Mouse (Mus musculus) olfactory bulb, adult 2 months (tissue): ENCODE data around the gene Pdgfra. TPM values are rescaled to one million over a fixed set of nuclear protein-coding genes. Genes with fewer than 3 reads are reported as not detected.

ENCODE experiments used
- H3K27ac ChIP-seq: fragments of 200-500 bp; 2 replicates; pipeline ENCODE4 v1.5.1; 2012; ENCODE audit warnings: low read depth, low read length; ENCODE audit not compliant: insufficient read depth
- H3K4me1 ChIP-seq: fragments of 200-500 bp; 2 replicates; pipeline ENCODE4 v1.6.1; 2012; ENCODE audit warnings: low read length; ENCODE audit not compliant: control insufficient read depth, insufficient read depth
- H3K4me3 ChIP-seq: fragments of 200-500 bp; 2 replicates; pipeline ENCODE4 v1.5.1; 2012; ENCODE audit warnings: mild to moderate bottlenecking, low read depth, low read length, moderate library complexity; ENCODE audit not compliant: insufficient read depth
- CTCF ChIP-seq: fragments of 200-500 bp; IDR thresholded peaks from 2 replicates; pipeline ENCODE4 v1.5.1; 2012; ENCODE audit warnings: low read depth, mild to moderate bottlenecking, low read length, moderate library complexity; ENCODE audit not compliant: insufficient read depth
- POLR2A ChIP-seq: fragments of 200-500 bp; IDR thresholded peaks from 2 replicates; pipeline ENCODE4 v1.6.1; 2012; ENCODE audit warnings: mild to moderate bottlenecking, low read depth, low read length, moderate library complexity; ENCODE audit not compliant: insufficient read depth
- WGBS: fragments of 180-500 bp; shearing (Covaris S2); methylation state at CpG from one replicate; pipeline ENCODE4 v1.1.7; 2018; 5-methylcytosine and 5-hydroxymethylcytosine counted together
- polyA plus RNA-seq: library from polyadenylated mRNA; stranded (reverse); fragments of >200 nt; gene quantifications from 2 replicates; pipeline ENCODE4 v1.2.4, GENCODE M21; 2012; ENCODE audit warnings: low replicate concordance; ENCODE audit not compliant: missing spikeins, insufficient read depth, insufficient read length

Gene Pdgfra
- polyA plus RNA-seq, 1 experiment = not detected

DNA sequence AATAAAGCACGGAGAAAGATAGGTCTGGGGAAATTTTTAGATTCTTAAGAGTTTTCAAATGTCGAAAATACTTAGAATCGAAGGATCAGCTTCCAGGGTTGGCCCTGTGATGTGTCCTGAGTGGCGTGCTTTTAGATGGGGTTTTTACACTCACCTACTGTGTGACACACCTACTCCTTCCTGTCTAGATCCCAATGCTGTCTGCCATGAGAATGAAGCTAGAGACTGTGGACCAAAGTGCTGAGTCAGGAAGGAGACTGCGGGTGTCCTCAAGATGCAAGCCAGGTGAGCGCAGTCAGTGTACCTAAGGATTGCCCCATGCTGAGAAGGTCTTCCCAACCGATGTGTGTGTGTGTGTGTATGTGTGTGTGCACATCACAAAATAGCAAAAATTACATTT lies 62.8 kb downstream of the Pdgfra start:
- H3K4me3 ChIP-seq = no peak overlapping the region
- H3K27ac ChIP-seq = no peak overlapping the region
- 85% methylated on average over 7 of the region's 7 CpGs for WGBS
- H3K4me1 ChIP-seq = no peaks in the 10 kb centered on the region
- no peak for TF ChIP-seq CTCF
- no peak for TF ChIP-seq POLR2A

DNA sequence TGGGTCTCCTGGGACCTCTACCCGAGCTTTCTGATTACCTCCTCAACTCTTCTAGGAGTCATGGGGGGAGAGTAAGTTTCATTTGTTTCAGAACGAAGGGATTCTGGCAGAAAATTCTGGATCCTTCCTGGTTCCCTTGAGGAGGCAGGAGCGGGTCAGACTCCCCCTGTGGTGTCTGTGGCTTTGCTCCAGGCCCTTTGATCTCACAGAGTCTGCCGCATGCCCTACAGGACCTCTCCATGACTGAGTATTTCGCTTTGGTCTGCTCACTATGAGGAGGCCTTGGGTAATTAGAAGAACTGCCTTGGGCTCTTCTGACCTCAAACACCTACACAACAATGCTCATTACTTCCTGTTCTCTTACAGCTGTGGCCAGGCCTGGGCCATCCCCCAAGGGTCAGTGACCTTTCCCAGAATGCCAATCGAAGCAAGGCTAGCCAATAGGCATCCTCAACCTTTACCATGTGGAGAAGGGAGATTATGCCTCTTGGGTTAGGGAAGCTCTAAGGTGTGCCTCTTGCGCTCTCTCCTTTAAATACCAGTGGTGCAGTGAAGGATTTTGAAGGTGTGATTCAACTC lies 63.7 kb downstream of the Pdgfra start:
- WGBS = 81% methylated on average over 7 of the region's 7 CpGs
- H3K4me1 ChIP-seq = no peaks in the 10 kb centered on the region
- H3K27ac ChIP-seq = no peak overlapping the region
- H3K4me3 ChIP-seq = no peak overlapping the region
- no peak for TF ChIP-seq CTCF
- no peak for TF ChIP-seq POLR2A

DNA sequence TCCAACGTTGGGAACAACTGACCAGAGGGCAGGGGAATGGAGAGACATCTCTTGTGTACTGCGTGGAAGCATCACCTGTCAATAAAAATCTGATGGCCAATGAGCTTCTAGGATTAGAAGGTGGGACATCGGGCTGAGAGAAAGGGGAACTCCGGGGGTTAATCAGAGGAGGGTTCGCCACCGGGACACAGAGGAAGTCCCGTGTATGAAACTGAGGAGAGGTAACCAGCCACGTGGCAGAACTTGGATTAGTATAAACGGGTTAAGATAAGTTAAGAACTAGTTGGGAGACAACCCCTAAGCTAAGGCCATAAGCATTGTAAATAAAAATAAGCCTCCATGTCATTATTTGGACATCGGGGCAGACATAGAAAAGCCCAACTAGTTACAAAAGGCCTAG lies 69.5 kb downstream of the Pdgfra start:
- no peak for TF ChIP-seq CTCF
- TF ChIP-seq POLR2A = no peak
- Histone ChIP-seq H3K4me3 (no peak overlapping the region), H3K4me1 (no peaks in the 10 kb centered on the region), H3K27ac (no peak overlapping the region)
- 88% methylated on average over 10 of the region's 10 CpGs for WGBS

DNA sequence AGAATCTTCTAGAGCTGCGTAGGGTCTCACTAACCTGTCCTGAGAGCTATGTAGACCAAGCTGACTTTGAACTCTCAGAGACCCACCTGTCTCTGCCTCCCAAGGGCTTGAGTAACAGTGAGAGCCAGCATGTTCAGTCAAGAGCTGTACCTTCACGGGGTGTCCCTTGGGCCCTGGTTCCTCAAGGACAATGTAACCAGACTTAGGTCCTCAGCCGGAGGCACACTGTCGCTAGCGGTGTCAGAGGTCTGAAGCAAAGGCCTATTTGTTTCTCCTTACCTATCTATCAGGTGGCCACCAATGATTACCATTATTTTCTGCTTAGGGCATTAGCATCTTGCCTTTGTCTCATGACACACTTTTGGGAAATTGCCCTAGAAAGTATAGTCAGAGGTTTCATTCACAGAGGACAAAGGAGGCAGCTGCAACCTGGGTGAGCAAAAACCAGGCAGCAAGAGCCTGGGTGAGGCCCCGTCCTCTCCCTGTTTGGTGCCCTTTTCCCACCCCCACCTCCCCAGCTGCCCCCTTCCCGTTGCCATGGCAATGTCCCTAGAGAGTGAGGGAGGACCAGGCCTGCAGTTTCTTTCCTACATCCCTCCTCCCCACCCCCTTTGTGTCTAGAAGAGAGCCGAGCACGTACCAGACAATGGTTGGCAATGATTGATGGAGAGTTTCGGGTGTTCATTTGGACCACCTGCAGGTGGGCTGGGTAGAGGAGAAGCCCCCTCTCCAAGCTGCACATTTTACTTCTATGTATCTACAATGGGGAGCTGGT lies 70.6 kb downstream of the Pdgfra start:
- Histone ChIP-seq H3K27ac (no peak overlapping the region), H3K4me1 (no peaks in the 10 kb centered on the region), H3K4me3 (no peak overlapping the region)
- no peak for TF ChIP-seq CTCF
- TF ChIP-seq POLR2A = no peak
- 73% methylated on average over 10 of the region's 10 CpGs for WGBS

DNA sequence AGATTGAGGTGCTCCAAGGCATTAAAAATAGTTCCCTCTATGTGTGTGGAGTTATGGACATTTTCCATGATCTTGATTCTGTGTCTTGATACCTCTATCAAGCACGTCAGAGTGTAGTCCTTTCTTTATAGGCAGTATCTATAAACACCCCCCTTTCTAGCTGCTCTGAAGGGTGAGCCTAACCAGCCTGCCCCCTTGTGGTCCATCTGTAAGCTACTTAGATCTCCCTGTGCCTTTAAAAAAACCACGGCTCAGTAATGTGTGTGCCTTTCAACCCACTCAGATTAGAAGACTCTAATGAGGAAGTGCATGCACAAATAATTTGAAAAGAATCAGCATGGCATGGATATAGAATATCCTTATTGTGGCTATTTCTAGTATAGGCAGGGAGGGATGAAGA lies 86.3 kb downstream of the Pdgfra start:
- H3K4me3 ChIP-seq = no peak overlapping the region
- 25% methylated on average over 2 of the region's 2 CpGs for WGBS
- H3K4me1 ChIP-seq = no peaks in the 10 kb centered on the region
- TF ChIP-seq POLR2A (no peak), CTCF (no peak)
- H3K27ac ChIP-seq = no peak overlapping the region

DNA sequence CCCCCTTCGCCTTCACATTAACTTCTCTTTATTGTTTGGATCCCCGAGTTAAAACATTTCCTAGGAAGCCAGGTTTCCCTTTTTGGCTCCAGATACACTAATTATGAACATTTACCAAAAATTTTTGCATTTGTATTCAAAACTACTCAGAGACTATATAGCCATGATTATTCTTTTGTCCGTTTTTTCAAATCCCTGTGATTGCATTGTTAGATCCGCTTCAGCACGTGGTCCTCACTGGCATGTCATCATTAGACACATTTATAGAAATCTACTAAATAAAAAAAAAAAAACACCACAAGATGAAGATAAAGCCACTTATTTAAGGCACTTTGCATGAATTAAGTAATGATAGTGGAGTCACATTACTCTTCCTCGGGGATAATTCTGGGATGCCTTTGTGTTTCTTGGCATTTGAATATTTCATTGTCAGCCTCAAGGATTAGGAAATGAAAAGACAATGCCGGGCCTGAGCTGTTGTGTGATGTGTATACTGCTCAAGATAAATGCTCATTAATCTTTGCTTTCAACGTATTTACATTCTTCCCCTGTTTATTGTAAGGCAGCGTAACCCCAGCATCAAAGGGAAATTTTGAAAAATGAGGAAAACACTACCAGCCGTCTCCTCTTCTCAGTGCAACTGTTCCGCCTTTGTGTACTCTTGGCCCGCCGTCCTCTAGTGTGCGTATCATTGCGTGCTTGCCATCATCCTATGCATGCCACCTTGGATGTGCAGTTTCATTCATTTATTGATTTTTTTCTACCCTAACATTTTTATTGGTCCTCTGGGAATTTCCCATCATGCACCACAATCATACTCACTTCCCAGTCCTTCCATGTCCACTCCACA lies 87.1 kb downstream of the Pdgfra start:
- TF ChIP-seq CTCF (no peak), POLR2A (no peak)
- Histone ChIP-seq H3K4me3 (no peak overlapping the region), H3K4me1 (no peaks in the 10 kb centered on the region), H3K27ac (no peak overlapping the region)
- WGBS = 39% methylated on average over 15 of the region's 15 CpGs

DNA sequence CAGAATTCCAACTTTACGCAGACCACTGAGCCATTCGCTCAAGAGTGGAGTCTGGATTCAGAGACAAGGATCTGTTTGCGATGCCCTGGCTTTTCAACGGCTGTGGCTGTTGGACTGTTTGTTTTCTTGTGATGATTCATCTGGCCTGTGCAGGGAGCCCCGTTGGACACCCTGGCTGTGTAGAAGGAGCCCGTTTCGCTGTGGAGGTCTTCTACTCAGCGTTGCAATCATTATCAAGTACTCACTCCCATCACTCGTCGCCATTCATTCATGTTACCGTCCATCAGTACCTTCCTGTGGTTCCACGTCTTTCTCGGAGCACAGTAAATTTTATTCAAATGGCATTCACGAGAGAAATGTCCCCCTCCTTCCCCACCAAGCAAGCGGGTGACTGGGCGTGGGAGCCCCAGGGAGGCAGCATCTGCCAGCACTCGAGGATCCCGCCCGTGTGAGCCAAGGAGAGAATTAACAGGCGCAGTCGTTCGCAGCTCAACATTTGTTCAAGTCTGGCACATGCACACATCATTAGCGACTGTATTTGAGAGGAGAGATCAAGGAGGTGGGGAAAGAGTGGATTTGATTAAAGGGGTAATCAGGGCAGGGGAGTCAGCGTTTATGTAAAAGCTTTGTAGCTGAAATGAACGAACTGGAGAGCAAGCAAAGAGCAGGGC lies 95.1 kb downstream of the Pdgfra start:
- WGBS = 28% methylated on average over 25 of the region's 25 CpGs
- H3K27ac ChIP-seq = no peak overlapping the region
- H3K4me3 ChIP-seq = no peak overlapping the region
- H3K4me1 ChIP-seq = 0 out of 2 replicates have a peak, but pooled peaks cover 4% of the 10 kb centered on the region
- TF ChIP-seq CTCF (no peak), POLR2A (no peak)

Other genes starting within 250 kb of the Pdgfra start
- gene Chic2, start 107.5 kb upstream of the Pdgfra start, polyA plus RNA-seq = 415 TPM in 1 of 2 replicates, not detected in the other
- not detected in 2 replicates for gene Gsx2, start 76.7 kb upstream of the Pdgfra start, polyA plus RNA-seq